In genomic region chr12:38777957-38778298, GRCm38 (mm10) we compare ENCODE assay signal across 8 mouse cellular contexts. TPM values are rescaled to one million over a fixed set of nuclear protein-coding genes. Genes with fewer than 3 reads are reported as not detected.
DNase-seq lines count a peak whose midpoint lies in the region; ATAC-seq and TF ChIP-seq lines count a peak whose summit lies in the region.

No protein-coding gene starts in this region.

- peak overlapping the region; percentile 92 for H3K4me3 ChIP-seq in left cerebral cortex, adult 2 months
- H3K4me3 ChIP-seq in embryonic facial prominence, embryonic 14.5 days (ENCODE audit: low read depth, low read length), result peak overlapping the region; percentile 48
- H3K4me3 ChIP-seq in intestine, postnatal 0 days (ENCODE audit: low read depth, low read length), result peak overlapping the region; percentile 72
- H3K4me3 ChIP-seq in neural tube, embryonic 13.5 days, result peak overlapping the region; percentile 62

- peak overlapping the region; percentile 74 for H3K4me2 ChIP-seq in embryonic facial prominence, embryonic 14.5 days (ENCODE audit: low read depth, low read length)
- H3K4me2 ChIP-seq in intestine, postnatal 0 days (replicated peaks; ENCODE audit: low read depth), result peak overlapping the region; percentile 98
- peak overlapping the region; percentile 99 for H3K4me2 ChIP-seq in neural tube, embryonic 13.5 days

- TF ChIP-seq CTCF in left cerebral cortex, adult 2 months (IDR thresholded peaks at IDR 0.05), result no peak
- no peak for TF ChIP-seq CTCF in intestine, postnatal 0 days (IDR thresholded peaks at IDR 0.05; ENCODE audit: low read depth)

- no peak for DNase-seq in left cerebral cortex, adult 2 months (ENCODE audit: extremely low spot score in 1 of 2, low spot score in 2 of 2)
- no peak for DNase-seq in left cerebral cortex, postnatal 25 days (ENCODE audit: low spot score in 2 of 2)
- peak; percentile 50 for DNase-seq in embryonic facial prominence, embryonic 14.5 days (ENCODE audit: low spot score)
- DNase-seq in thymus, postnatal 25 days, result no peak
- DNase-seq in thymus, postnatal 4 days, result no peak
- no peak for DNase-seq in adrenal gland, adult 2 months

- no peak overlapping the region for H3K27ac ChIP-seq in left cerebral cortex, adult 2 months
- peak overlapping the region; percentile 39; the same call in 1 of the 2 replicates for H3K27ac ChIP-seq in embryonic facial prominence, embryonic 14.5 days (replicated peaks; ENCODE audit: low read depth, low read length)
- no peak overlapping the region for H3K27ac ChIP-seq in intestine, postnatal 0 days (ENCODE audit: low read depth, low read length)
- no peak overlapping the region for H3K27ac ChIP-seq in neural tube, embryonic 13.5 days (replicated peaks)

- no peaks in the 10 kb centered on the region for H3K9me3 ChIP-seq in embryonic facial prominence, embryonic 14.5 days (ENCODE audit: control insufficient read depth, low read length)
- no peaks in the 10 kb centered on the region for H3K9me3 ChIP-seq in intestine, postnatal 0 days (ENCODE audit: control insufficient read depth)
- no peaks in the 10 kb centered on the region for H3K9me3 ChIP-seq in neural tube, embryonic 13.5 days

- WGBS in embryonic facial prominence, embryonic 14.5 days, result 7% methylated on average over 6 of the region's 6 CpGs
- 7% methylated on average over 6 of the region's 6 CpGs for WGBS in intestine, postnatal 0 days
- 10% methylated on average over 6 of the region's 6 CpGs for WGBS in neural tube, embryonic 13.5 days

- intact Hi-C loops in left cerebral cortex, adult 2 months (cut with DNase I), result loop anchor here (2.0 to 5.0 kb wide), 4 partner anchors 153 to 636 kb away; no protein-coding TSS in a partner anchor
- intact Hi-C loops in left cerebral cortex, postnatal 25 days (cut with DNase I), result no loop called here

- no peaks in the 10 kb centered on the region for H3K27me3 ChIP-seq in embryonic facial prominence, embryonic 14.5 days (replicated peaks; ENCODE audit: control insufficient read depth, insufficient read depth, low read length)
- no peaks in the 10 kb centered on the region for H3K27me3 ChIP-seq in intestine, postnatal 0 days (replicated peaks; ENCODE audit: control insufficient read depth, insufficient read depth, low read length)
- H3K27me3 ChIP-seq in neural tube, embryonic 13.5 days, result 0 out of 2 replicates have a peak, but pooled peaks cover 12% of the 10 kb centered on the region

- no peaks in the 10 kb centered on the region for H3K4me1 ChIP-seq in embryonic facial prominence, embryonic 14.5 days (ENCODE audit: control insufficient read depth, insufficient read depth, low read length)
- no peaks in the 10 kb centered on the region for H3K4me1 ChIP-seq in intestine, postnatal 0 days (replicated peaks; ENCODE audit: control insufficient read depth, insufficient read depth, low read length)
- H3K4me1 ChIP-seq in neural tube, embryonic 13.5 days (replicated peaks), result peaks cover 27% of the 10 kb centered on the region

- no peaks in the 10 kb centered on the region for H3K36me3 ChIP-seq in embryonic facial prominence, embryonic 14.5 days (ENCODE audit: control insufficient read depth, insufficient read depth, low read length)
- no peaks in the 10 kb centered on the region for H3K36me3 ChIP-seq in intestine, postnatal 0 days (ENCODE audit: control insufficient read depth, insufficient read depth)
- no peaks in the 10 kb centered on the region for H3K36me3 ChIP-seq in neural tube, embryonic 13.5 days

- no peak for ATAC-seq in embryonic facial prominence, embryonic 14.5 days (ENCODE audit: low read depth)
- no peak for ATAC-seq in intestine, postnatal 0 days
- no peak for ATAC-seq in neural tube, embryonic 13.5 days (ENCODE audit: low read depth)

- peak overlapping the region; percentile 22; the same call in 1 of the 2 replicates for H3K9ac ChIP-seq in embryonic facial prominence, embryonic 14.5 days (ENCODE audit: low read depth, low read length)
- H3K9ac ChIP-seq in intestine, postnatal 0 days (ENCODE audit: low read depth, low read length), result no peak overlapping the region
- H3K9ac ChIP-seq in neural tube, embryonic 13.5 days, result no peak overlapping the region

RNA-seq across cellular contexts. Expression of gene Etv1, which starts 1.3 kb away (rescaled TPM):
- total RNA-seq in left cerebral cortex, adult 2 months (2021), result 10 to 100 TPM; 59.2 to 64.6 TPM
- 10 to 100 TPM; 62.2 to 74.8 TPM for total RNA-seq in left cerebral cortex, postnatal 25 days (2021)
- 22.6 and 22.8 TPM in 2 replicates for polyA plus RNA-seq in embryonic facial prominence, embryonic 14.5 days (2014; fragmentation: Nextera tagmentation; extraction: Ambion mirVana)
- polyA plus RNA-seq in intestine, postnatal 0 days (2015; fragmentation: Nextera tagmentation; extraction: Ambion mirVana), result 18.5 and 18.6 TPM in 2 replicates
- polyA plus RNA-seq in neural tube, embryonic 13.5 days (2015; fragmentation: Nextera tagmentation; extraction: Ambion mirVana), result 30.4 and 33.9 TPM in 2 replicates
- total RNA-seq in adrenal gland, adult 2 months (2021), result 10 to 100 TPM; 62.0 to 64.9 TPM
- 11.8 and 18.9 TPM in 2 replicates for polyA plus RNA-seq in adrenal gland, adult 2 months (2012; rRNA removed)
